Mouse (Mus musculus) ES-Bruce4 (cell line): ENCODE measurements around the gene Foxp1.

Experiments used
- CTCF ChIP-seq: IDR thresholded peaks from one replicate; pipeline ENCODE4 v1.8.1; 2011; ENCODE audit warnings: low read depth, low read length
- EP300 ChIP-seq: IDR thresholded peaks from 2 replicates; pipeline ENCODE4 v1.6.1; 2011; ENCODE audit warnings: low read depth, low read length; ENCODE audit not compliant: insufficient read depth

DNA sequence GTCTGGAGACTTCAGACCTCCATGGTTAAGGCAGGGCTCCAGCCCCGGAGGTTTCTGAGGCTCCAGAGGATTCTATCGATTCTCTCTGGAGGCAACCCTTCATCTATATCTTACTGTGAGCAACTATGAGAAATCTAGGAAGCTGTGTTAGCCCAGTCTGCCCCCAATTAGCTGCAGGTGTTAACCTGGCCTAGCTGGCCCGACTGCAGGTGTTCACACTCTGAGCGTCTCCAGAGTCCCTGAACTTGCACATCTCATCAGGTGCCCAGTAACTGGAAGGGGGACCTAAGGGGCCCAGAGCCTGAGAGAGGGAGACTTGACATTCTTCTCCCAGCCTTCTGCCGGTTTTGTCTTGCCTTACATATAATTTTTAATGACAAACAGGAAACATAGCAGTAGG, 134.5 kb downstream of the Foxp1 start:
- TF ChIP-seq CTCF (no peak), EP300 (no peak)
